Mouse (Mus musculus): ENCODE results near the gene Ttc9b. TPM values are rescaled to one million over a fixed set of nuclear protein-coding genes. Genes with fewer than 3 reads are reported as not detected.

Ttc9b gene
- polyA plus RNA-seq, 1 experiment from 2014 or later: not detected

DNA sequence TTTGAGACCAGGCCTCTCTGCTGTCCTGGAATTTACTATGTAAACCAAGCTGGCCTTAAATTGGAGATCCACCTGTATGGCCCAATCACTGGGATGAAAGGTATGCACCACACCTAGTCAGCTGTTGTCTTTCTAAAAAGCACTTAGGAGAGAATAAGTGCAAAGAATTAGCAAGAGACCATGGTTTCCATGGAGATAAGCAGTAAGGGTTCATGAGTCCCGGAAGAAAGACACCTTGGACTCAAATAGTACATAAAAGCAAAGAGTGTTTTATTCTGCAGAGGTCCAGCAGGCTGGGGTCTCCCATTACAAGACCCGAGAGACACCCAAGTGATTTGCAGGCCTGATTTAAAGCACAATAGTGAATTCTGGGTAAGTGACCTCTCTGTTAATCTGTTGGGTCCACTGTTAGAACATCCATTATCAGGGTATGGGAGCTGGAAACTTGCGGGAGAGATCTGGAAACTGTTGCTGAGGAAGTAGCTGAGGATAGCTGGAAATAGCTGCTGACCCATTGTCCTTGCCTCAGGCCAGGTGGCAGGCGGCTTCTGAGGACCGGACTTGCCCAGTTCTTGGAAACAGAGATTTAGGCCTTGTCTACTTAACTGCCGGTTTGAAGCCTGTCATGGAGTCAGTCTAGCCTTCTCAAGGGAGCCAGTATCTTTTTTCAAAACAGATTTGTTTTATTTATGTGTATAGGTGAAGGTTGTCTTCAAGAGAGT lies 6.3 kb upstream of the Ttc9b start:
- TF ChIP-seq CTCF (IDR thresholded peaks at IDR 0.05) (no peak), EP300 (IDR thresholded peaks at IDR 0.05) (no peak)
- Histone ChIP-seq H3K27ac (ENCODE audit: low read length) (no peak overlapping the region), H3K27me3 (replicated peaks; ENCODE audit: insufficient read depth, low read length) (no peaks in the 10 kb centered on the region), H3K4me1 (ENCODE audit: insufficient read depth, low read depth, low read length) (no peaks in the 10 kb centered on the region), H3K4me2 (replicated peaks; ENCODE audit: low read depth, low read length) (no peak overlapping the region), H3K9me3 (ENCODE audit: low read length) (no peaks in the 10 kb centered on the region), H3K4me3 (ENCODE audit: low read depth, low read length) (no peak overlapping the region), H3K36me3 (ENCODE audit: insufficient read depth, low read length) (no peaks in the 10 kb centered on the region), H3K9ac (replicated peaks; ENCODE audit: low read depth) (no peak overlapping the region)
- 84% methylated on average over 6 of the region's 6 CpGs for WGBS
- ATAC-seq (no peak), DNase-seq (ENCODE audit: low spot score) (peak; percentile 27)

DNA sequence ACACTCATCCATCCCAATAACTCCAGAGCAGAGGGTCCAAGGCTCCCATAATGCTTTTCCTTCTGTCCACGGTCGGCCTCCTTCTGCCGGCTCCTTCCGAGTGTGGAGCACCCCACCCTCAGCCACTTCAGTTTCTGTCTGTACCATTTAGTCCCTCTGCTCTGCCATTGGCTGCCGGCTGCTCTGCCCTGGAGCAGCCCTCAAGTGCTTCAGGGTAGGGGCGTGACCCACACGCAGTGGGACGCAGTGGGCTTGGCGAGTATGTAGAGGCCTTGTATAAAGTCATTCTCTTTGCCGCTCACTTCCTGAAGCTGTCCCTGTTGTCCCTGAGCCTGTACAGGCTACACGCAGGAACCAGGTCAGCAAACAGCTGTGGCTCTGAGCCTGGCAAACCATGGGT lies 4.0 kb upstream of the Ttc9b start:
- no peak overlapping the region for H3K4me2 ChIP-seq (replicated peaks; ENCODE audit: low read depth, low read length)
- no peak for TF ChIP-seq CTCF (IDR thresholded peaks at IDR 0.05)
- no peak for TF ChIP-seq EP300 (IDR thresholded peaks at IDR 0.05)
- H3K9ac ChIP-seq (replicated peaks; ENCODE audit: low read depth): no peak overlapping the region
- H3K4me3 ChIP-seq (ENCODE audit: low read depth, low read length): no peak overlapping the region
- 62% methylated on average over 11 of the region's 11 CpGs for WGBS
- DNase-seq (ENCODE audit: low spot score) (no peak), ATAC-seq (peak; percentile 32; the same call in 1 of the 2 replicates)
- no peak overlapping the region for H3K27ac ChIP-seq (ENCODE audit: low read length)
- H3K27me3 ChIP-seq (replicated peaks; ENCODE audit: insufficient read depth, low read length): peaks cover 21% of the 10 kb centered on the region
- H3K9me3 ChIP-seq (ENCODE audit: low read length): no peaks in the 10 kb centered on the region
- H3K36me3 ChIP-seq (ENCODE audit: insufficient read depth, low read length): no peaks in the 10 kb centered on the region
- H3K4me1 ChIP-seq (ENCODE audit: insufficient read depth, low read depth, low read length): no peaks in the 10 kb centered on the region

DNA sequence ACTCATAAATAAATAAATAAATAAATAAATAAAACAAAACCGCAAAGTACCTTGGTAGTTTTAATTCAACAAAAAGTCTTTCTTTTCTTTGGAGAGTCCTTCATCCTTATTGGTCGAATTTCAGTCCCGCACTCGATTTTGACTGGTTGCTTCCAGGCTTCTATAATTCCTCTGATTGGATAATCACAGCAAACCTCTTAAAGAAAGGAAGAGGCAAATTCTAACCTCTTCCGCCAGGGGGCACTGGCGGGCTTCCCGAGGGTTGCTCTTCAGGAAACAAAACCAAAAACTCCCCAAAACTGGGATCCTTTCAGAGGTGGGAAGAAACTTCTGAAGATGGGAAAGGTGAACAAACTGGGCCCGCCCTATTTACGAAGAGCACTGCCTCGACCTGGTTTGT lies 2.8 kb upstream of the Ttc9b start:
- peak; percentile 40; the same call in 1 of the 2 replicates for TF ChIP-seq EP300 (IDR thresholded peaks at IDR 0.05)
- peak; percentile 81 for TF ChIP-seq CTCF (IDR thresholded peaks at IDR 0.05)
- DNase-seq (ENCODE audit: low spot score) (peak; percentile 95), ATAC-seq (peak; percentile 66)
- Histone ChIP-seq H3K27me3 (replicated peaks; ENCODE audit: insufficient read depth, low read length) (peaks cover 25% of the 10 kb centered on the region), H3K9me3 (ENCODE audit: low read length) (no peaks in the 10 kb centered on the region), H3K4me1 (ENCODE audit: insufficient read depth, low read depth, low read length) (no peaks in the 10 kb centered on the region), H3K27ac (ENCODE audit: low read length) (no peak overlapping the region), H3K4me2 (replicated peaks; ENCODE audit: low read depth, low read length) (no peak overlapping the region), H3K36me3 (ENCODE audit: insufficient read depth, low read length) (no peaks in the 10 kb centered on the region), H3K4me3 (ENCODE audit: low read depth, low read length) (no peak overlapping the region), H3K9ac (replicated peaks; ENCODE audit: low read depth) (no peak overlapping the region)
- WGBS: 6% methylated on average over 10 of the region's 10 CpGs

DNA sequence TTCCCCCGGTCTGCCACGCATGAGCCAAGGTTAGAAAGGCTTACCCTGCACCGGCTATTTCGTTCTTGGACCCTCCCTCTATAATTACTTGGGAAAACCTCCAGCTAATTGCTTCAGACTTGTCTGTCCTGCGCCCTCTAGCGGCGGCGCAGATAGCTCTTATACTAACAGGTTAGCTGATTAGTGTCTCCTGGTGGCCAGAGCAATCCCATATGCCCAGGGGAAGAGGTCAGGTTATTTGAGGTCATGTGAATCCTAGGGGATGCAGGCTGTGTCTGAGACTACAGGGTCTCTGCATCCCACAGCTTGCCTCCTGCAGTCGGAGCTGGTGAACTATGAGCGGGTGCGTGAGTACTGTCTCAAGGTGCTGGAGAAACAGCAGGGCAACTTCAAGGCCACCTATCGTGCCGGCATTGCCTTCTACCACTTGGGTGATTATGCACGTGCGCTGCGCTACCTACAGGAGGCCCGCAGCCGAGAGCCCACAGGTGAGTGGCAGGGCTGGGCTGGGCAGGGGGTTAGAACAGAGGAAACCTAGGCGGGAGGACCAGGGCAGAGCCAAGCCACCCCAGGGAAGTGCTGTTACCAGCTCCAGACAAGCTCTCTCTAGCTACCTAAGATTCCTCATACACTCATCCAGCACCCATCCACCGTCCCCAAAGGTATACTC lies 1.0 kb downstream of the Ttc9b start:
- Histone ChIP-seq H3K9ac (replicated peaks; ENCODE audit: low read depth) (no peak overlapping the region), H3K4me1 (ENCODE audit: insufficient read depth, low read depth, low read length) (no peaks in the 10 kb centered on the region), H3K36me3 (ENCODE audit: insufficient read depth, low read length) (no peaks in the 10 kb centered on the region), H3K9me3 (ENCODE audit: low read length) (no peaks in the 10 kb centered on the region), H3K27ac (ENCODE audit: low read length) (no peak overlapping the region), H3K4me2 (replicated peaks; ENCODE audit: low read depth, low read length) (no peak overlapping the region), H3K4me3 (ENCODE audit: low read depth, low read length) (no peak overlapping the region), H3K27me3 (replicated peaks; ENCODE audit: insufficient read depth, low read length) (peaks cover 28% of the 10 kb centered on the region)
- TF ChIP-seq CTCF (IDR thresholded peaks at IDR 0.05) (peak; percentile 55), EP300 (IDR thresholded peaks at IDR 0.05) (no peak)
- WGBS: 58% methylated on average over 20 of the region's 20 CpGs
- DNase-seq (ENCODE audit: low spot score) (no peak), ATAC-seq (no peak)

DNA sequence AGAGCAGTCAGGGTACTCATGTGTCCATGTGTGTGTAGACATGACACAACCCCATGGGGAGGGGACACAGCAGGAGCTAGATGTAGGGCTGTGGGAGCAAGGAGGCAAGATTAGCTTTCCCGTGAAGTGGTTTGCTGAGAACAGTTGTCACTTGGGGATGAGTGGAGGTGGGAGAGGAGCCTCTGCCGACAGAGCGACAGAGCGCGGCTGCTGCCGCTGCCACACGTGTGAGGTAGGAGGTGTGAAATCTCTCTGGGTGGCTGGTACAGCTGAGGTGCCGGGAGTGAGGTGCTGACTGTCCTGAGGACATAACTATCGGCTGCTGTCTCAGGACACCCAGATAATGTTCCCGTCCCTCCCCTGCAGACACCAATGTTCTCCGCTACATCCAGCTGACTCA lies 1.8 kb downstream of the Ttc9b start:
- TF ChIP-seq EP300 (IDR thresholded peaks at IDR 0.05) (no peak), CTCF (IDR thresholded peaks at IDR 0.05) (no peak)
- ATAC-seq (no peak), DNase-seq (ENCODE audit: low spot score) (no peak)
- Histone ChIP-seq H3K9me3 (ENCODE audit: low read length) (no peaks in the 10 kb centered on the region), H3K4me2 (replicated peaks; ENCODE audit: low read depth, low read length) (no peak overlapping the region), H3K27me3 (replicated peaks; ENCODE audit: insufficient read depth, low read length) (peaks cover 28% of the 10 kb centered on the region), H3K4me1 (ENCODE audit: insufficient read depth, low read depth, low read length) (no peaks in the 10 kb centered on the region), H3K9ac (replicated peaks; ENCODE audit: low read depth) (no peak overlapping the region), H3K4me3 (ENCODE audit: low read depth, low read length) (no peak overlapping the region), H3K36me3 (ENCODE audit: insufficient read depth, low read length) (no peaks in the 10 kb centered on the region), H3K27ac (ENCODE audit: low read length) (no peak overlapping the region)
- 52% methylated on average over 9 of the region's 11 CpGs for WGBS

DNA sequence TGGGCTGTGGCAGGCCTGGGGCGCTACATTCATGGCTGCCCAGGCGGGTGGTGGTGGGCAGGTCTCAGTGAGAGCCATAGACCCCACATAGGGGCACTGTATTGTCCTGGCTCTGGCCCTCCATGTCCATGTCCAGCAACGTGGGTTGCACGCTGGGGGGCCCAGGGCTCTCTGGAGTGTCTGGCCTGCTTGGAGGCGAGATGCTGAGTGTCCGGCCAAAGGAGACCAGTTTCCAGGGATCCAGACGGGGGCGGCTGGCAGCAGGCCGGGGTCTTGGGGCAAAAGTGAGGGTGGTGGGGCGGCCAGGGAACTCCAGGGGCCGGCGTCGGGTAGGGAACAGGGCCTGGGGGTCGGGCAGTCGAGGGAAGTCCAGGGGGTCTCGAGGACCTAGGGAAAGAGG lies 2.9 kb downstream of the Ttc9b start:
- Histone ChIP-seq H3K9me3 (ENCODE audit: low read length) (no peaks in the 10 kb centered on the region), H3K4me1 (ENCODE audit: insufficient read depth, low read depth, low read length) (no peaks in the 10 kb centered on the region), H3K27ac (ENCODE audit: low read length) (no peak overlapping the region), H3K4me2 (replicated peaks; ENCODE audit: low read depth, low read length) (no peak overlapping the region), H3K4me3 (ENCODE audit: low read depth, low read length) (no peak overlapping the region), H3K9ac (replicated peaks; ENCODE audit: low read depth) (no peak overlapping the region), H3K27me3 (replicated peaks; ENCODE audit: insufficient read depth, low read length) (peaks cover 28% of the 10 kb centered on the region), H3K36me3 (ENCODE audit: insufficient read depth, low read length) (no peaks in the 10 kb centered on the region)
- no peak for TF ChIP-seq EP300 (IDR thresholded peaks at IDR 0.05)
- no peak for TF ChIP-seq CTCF (IDR thresholded peaks at IDR 0.05)
- ATAC-seq (no peak), DNase-seq (ENCODE audit: low spot score) (no peak)
- WGBS: 83% methylated on average over 16 of the region's 16 CpGs

All from lung, postnatal 0 days (tissue).